Mouse (Mus musculus) megakaryocyte progenitor cell, adult 5-6 weeks (primary cell): Measurements from ENCODE around the gene Cep290. TPM values are rescaled to one million over a fixed set of nuclear protein-coding genes. Genes with fewer than 3 reads are reported as not detected.
"Not testable (repeated sequence)": the region's sequence is repeated elsewhere in the genome, so short reads cannot be mapped to it uniquely, and the experiment has no call there.

ENCODE experiments used
- ATAC-seq: replicated peaks from 2 replicates; pipeline ENCODE4 v1.8.0; 2016; ENCODE audit warnings: mild to moderate bottlenecking, moderate TSS enrichment, inconsistent platforms; ENCODE audit not compliant: poor library complexity
- total RNA-seq, 2 experiments: library from RNA; stranded (forward) in 1 of 2; stranded (reverse) in 1 of 2; fragments of 157-497, 149-512 nt in 1 of 2; fragments of 200-1000 nt in 1 of 2; gene quantifications; 2 replicates each; pipeline versions ENCODE4 v1.2.3 to v1.2.4; 2015 to 2017

The Cep290 gene
- 9.3 and 19.4 TPM in 2 replicates for total RNA-seq (2015)
- 9.3 and 13.5 TPM in 2 replicates for total RNA-seq (2017)

GRCm38 (mm10) chr10:100487097-100487978 is at the start of gene Cep290, which contains the start of gene Tmtc3:
Cep290 (plus strand) TSS chr10:100487558.
Tmtc3 (minus strand) TSS chr10:100487350.
- ATAC-seq = peak; percentile 92

- ATAC-seq = no peak
These were observed 38.0 kb upstream of the Cep290 start for GRCm38 (mm10) chr10:100449394-100449793.

DNA sequence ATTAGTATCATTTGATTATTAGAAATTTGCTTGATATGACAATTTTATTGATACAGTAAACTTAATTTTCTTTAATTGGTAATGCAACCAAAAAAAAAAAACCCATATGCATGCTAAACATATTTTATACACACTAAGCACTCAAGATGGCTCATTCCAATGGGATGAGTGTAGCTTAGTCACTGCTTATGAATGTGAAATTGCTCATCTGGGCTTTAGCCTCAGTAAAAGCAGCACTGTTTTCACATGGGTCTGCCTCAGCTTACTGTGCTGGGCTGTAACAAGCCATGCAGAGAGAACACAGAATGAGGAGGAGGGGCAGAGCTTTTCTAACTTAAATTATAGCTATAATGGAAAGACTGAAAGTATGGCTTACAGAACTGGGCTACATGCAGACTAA is 26.8 kb upstream of the Cep290 start:
- no peak for ATAC-seq

DNA sequence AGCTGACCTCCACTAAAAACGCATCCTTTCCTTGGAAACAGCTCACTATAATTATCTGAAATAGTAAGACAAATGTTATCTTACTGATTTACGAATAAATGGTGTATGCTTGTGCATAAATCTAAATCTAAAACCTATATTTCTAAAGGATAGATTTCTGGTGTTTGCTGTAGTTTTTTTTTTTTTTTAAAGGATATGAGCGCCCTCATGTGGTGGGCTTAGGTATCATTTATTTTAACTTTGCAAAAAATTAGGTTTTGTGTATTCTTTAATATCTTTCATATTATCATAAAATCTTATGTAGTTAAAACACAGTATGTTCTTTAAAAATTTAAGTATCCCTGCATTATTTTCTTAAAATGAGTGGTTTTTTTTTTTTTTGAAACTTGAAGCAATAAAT is 12.3 kb upstream of the Cep290 start:
- ATAC-seq = peak; percentile 71

DNA sequence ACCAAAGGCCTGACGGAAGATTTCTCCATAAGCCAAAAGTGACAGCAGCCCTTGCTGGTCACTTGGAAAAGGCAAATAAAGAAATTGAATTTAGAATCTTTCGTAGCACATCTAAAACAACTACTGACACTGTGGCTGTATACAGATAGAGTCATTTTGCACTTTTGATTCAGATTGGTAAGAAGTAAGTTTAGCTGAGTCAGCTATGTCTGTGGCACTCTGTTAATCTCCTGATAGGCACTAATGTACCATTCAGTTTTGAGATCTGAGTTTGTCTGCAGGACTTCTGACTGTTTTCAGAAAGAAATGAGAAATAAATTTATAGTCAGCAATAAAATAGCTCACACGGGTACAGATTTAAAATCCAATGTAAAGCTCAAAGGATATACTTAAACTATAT is 7.8 kb upstream of the Cep290 start:
- ATAC-seq = no peak

- peak; percentile 40 for ATAC-seq
These were observed 659 bp upstream of the Cep290 start for GRCm38 (mm10) chr10:100486701-100487096.

- no peak for ATAC-seq
These were observed 4.6 kb downstream of the Cep290 start for GRCm38 (mm10) chr10:100491916-100492315.

DNA sequence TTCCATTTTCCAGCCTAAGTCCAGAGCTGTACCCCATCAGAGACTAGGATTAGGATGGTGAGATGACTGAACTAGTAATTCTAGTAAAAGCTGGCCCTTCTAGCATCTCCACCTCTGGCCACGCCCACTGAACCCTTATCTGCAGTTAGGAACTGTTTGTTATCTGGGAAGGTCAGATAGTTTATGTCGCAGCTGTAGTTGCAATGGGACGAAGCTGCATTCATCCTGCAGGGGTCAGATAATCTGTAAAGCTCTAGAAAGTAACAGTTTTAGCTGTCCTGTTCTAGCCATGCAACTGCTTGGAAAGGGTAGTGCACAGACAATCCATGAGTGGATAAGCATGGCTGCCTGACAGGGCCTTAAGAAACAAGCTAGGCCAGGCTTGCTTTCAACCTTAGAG is 11.0 kb downstream of the Cep290 start:
- peak; percentile 98 for ATAC-seq

GRCm38 (mm10) chr10:100508170-100508569 is 20.8 kb downstream of the Cep290 start:
- peak; percentile 55 for ATAC-seq

GRCm38 (mm10) chr10:100521617-100522016 is 34.3 kb downstream of the Cep290 start:
- ATAC-seq = no peak

DNA sequence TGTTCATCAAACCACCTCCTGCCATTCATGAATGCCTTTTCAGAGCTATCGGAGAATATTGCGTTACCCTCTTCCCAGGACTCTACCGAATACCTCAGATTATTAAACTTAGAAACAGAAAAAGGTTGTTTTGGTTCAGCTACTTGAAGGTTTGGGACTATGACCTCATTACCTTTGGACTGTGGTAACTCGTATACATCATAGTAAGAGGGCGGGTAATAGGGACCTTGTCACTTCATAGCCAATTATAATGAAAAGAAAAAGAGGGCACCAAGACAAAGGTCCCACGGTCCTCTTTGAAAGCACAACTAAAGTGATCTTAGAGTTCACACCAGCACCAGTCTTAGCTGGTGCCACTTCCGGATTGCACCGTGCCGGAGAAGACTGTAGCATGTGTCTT is 35.0 kb downstream of the Cep290 start:
- ATAC-seq = no peak

DNA sequence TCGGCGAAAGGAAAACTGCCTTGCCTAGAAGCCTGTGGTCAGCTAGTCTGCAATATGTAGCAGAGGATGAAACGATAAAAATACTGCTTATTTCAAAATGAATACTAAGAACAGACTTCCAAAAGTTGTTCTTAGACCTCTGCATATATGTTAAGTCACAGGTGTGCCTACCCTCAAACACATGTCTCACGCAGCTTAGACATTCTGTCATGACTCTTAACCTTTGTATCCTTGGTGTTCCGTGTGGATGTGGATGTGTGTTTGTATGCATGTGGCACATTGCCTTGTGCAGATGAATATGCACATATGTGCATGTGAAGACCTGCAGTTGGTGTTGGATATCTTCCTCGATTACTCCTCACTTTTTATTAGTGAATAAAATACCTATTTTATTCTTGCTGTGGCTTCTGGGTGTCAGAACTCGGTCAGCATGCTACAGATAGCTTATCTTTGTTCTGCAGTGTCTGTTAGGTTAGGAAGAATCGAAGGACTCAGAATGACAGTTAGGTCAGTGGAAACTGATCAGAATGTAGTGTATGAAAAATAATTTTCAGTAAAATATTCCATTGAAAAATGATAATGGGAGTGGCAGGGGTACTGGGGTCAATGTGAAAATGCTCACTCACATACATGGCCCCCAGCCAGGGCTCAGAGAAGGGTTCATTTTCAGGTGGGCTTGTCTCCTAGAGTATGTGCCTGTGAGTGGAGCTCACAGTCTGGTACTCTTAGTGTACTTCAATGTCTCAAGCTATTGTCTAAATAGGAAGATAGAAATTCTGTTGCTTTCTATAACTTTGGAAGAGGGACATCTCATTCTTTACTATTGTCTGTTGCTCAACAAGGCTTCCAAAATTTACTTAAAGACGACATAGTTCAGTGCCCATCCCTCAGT is 37.4 kb downstream of the Cep290 start:
- peak; percentile 90 for ATAC-seq

- ATAC-seq = no peak
These were observed 69.3 kb downstream of the Cep290 start for GRCm38 (mm10) chr10:100556566-100557175.

DNA sequence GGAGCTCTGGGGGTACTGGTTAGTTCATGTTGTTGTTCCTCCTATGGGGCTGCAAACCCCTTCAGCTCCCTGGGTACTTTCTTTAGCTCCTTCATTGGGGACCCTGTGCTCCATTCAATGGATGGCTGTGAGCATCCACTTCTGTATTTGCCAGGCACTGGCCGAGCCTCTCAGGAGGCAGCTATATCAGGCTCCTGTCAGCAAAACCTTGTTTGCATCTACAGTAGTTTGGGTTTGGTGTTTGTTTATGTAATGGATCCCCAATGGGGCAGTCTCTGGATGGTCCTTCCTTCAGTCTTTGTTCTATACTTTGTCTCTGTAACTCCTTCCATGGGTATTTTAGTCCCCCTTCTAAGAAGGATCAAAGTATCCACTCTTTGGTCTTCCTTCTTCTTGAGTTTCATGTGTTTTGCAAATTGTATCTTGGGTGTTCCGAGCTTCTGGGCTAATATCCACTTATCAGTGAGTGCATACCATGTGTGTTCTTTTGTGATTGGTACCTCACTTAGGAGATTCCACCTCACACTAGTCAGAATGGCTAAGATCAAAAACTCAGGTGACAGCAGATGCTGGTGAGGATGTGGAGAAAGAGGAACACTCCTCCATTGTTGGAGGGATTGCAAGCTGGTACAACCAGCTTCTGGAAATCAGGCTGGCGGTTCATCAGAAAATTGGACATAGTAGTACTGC is 73.0 kb downstream of the Cep290 start:
- not testable (repeated sequence) for ATAC-seq

DNA sequence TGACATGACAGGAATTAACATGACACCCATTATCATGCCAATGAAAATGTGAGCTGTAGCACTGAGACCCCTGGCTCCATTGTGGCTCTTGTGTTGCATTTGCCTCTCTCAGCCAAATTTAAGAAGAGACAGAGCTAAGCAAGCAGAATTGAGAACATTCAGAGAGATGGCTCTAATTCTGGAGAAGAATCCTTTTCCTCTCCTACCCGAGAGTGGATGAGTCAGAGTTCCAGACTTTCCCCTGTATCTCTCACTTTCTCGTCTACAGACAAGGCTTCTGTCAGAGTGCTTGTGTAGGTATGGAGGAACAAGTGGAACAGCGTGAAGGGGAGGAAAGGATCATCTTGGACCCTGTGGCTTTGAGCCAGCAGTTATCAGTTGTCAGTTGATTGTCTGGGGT is 76.8 kb downstream of the Cep290 start:
- no peak for ATAC-seq

- peak; percentile 65 for ATAC-seq
These were observed 84.3 kb downstream of the Cep290 start for GRCm38 (mm10) chr10:100571707-100572106.

DNA sequence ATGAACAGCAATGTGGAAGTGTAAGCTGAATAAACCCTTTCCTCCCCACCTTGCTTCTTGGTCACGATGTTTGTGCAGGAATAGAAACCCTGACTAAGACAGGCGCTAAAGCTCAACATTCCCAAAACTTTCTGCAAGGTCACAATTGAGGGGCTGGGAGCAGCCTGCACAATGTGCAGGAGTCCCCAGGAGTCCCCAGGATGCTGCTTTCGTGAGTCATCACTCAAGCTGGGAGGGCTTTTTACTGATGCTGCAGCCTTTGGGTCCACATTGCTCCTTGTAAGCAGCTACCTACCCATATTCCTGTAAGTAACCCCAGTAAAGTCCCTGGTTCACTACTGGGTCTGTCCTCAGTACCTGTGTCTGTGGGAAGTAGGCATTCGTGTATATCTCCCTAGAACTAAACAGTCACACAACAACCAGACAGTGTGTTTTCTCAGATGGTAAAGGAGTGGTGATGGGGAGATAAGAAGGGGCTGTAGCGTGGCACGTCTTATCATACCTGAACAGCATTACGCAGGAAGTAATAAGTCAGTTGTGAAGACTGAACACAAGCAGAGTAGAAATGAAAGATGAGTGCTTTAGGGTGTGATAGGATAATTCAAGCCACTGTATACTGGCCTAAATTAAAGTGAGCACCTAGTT is 87.3 kb downstream of the Cep290 start:
- peak; percentile 90 for ATAC-seq

DNA sequence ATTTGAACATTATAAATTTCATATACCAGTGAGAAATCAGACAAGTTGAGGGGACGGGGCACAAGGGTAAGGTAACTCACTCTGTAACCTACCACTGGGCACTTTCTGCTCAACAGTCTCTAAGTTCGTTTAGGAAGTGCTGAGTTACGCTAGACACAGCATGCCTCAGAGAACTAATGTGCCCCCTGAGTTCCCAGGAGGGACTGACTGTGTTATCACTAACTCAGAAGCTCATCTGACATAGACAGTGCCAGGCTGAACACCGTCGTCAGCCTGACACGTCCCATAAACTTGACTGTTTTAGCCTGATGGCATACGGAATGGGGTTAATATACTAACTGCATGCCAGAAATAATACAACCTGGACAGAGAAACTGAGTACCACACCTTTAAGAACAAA is 87.9 kb downstream of the Cep290 start:
- ATAC-seq = no peak

DNA sequence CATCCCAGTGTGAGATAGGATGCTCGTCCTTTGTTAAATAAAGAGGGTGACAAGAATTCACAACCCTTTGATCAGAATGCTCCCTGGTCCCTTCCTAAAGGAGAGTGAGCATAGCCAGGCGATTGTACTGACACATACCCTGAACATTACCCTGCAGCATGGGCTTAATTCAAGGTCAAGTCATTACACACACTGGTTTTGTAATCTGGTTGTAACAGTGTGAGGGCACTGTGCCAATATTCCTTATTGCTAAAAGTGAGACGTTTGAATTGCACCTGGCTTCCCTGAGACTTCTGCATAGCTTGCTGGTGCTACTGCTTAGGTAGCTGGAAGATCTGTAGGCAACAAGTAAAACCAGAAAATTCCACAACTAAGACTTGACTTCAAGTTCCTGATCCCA is 96.8 kb downstream of the Cep290 start:
- no peak for ATAC-seq

GRCm38 (mm10) chr10:100588524-100588923 is 101.2 kb downstream of the Cep290 start:
- no peak; the same call in 1 of the 2 replicates for ATAC-seq
